Mouse (Mus musculus): ENCODE results near the gene Zfp655.
"Not testable (repeated sequence)": the region's sequence is repeated elsewhere in the genome, so short reads cannot be mapped to it uniquely, and the experiment has no call there.

Zfp655 gene

DNA sequence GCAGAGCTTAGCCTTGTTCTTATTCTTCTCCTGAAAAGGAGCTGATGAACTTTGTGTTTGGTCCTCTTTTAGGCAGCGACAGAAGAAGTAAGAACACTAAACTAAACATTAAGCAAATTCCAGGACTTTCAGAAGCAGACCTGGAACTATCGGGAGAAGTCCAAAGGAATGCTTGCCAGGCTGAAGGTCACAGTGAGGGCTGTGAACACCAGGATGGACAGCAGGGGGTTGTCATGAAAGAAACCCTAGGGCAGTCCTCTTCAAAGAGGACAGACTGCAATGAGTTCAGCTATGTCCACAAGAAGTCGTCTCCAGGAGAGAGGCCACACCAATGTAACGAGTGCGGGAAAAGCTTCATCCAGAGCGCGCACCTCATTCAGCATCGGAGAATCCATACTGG lies 11.5 kb upstream of the Zfp655 start:
- DNase-seq (ENCODE audit: low read depth, low spot score): no peak

DNA sequence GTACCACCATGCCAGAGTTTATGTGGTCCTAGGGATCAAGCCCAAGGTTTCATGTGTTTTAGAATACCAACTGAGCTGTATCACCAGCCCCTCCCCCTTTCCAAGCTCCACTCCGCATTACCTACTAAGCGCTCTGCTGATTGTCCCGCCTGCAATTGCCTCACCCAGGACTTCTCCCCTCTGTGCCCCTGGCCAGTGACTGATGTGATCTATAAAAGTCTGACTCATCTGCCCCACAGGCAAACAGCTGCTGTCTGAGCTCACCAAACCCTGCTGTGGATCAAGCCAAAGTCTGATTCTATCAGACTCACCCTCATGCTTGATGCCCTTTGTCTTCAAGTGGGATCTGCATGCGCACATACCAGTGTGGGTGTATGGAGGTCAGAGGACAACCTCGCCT lies 8.7 kb upstream of the Zfp655 start:
- no peak for DNase-seq (ENCODE audit: low read depth, low spot score)

DNA sequence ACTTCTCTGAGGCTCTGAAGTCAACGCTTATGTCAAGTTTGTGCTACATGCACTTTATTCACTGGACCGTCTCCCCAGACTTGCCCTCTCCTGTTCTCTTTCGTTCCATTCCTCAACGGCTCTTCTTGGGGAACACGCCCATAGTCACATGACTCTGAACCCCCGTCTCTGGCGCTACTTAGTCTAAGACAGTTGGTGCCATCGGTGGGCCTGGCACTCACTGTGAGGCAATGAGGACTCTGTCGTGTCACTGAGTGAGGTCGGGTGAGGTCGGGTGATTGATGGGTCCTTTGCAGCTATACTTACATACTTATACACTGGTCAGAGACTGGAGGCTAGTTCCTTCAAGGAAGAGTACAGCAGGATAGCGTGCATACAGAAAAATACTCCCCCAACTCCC lies 8.1 kb upstream of the Zfp655 start:
- no peak for DNase-seq (ENCODE audit: low read depth, low spot score)

DNA sequence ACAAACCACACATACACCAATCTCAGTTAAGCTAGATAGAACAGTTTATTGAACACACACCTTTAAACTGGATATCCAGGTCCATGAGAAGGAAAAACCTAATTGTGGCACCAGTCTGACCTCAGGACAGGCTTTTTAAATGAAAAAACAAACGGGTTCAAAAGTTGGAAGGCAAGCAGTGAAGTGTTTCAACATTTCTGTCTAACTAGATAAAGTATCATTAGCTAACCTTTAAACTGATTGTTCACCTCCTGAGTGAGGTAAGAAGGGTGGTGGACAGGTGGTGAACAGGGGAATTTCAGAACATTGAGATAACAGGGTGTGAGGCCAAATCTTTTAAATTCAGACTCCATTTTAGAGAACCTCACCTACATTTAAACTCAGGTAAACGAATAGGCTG lies 5.1 kb upstream of the Zfp655 start:
- no peak for DNase-seq (ENCODE audit: low read depth, low spot score)

DNA sequence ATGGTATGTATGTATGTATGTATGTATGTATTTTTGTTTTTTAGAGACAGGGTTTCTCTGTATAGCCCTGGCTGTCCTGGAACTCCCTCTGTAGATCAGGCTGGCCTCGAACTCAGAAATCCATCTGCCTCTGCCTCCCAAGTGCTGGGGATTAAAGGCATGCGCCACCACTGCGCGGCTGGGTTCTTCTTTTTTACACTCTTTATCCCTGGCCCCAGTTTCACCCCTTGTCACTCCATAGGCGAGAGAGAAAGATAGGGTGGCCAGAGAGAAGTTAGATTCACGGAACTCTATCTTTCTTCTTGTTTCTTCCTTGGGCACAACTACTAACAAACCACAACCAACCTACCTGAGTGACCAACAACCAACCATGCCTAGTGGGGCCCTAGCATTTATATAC lies 2.2 kb upstream of the Zfp655 start:
- not testable (repeated sequence) for DNase-seq (ENCODE audit: low read depth, low spot score)

DNA sequence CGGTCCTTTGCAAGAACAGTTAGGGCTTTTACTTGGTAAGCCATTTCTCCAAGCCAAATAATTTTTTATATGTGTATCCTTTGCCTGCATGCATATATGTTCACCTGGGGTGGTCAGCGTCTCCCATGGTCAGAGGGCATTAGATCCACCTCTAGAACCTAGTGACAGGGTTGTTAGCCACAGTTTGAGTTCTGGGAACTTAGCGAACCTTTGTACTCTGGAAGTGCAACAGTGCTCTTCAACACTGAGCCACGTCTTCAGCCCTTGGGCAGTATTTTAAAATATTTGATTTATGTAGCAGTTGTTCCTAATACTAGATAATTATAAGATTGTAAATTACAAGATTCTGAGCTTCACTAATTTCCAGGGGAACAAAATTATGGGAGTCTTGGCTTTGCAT lies 874 bp upstream of the Zfp655 start:
- no peak for DNase-seq (ENCODE audit: low read depth, low spot score)

DNA sequence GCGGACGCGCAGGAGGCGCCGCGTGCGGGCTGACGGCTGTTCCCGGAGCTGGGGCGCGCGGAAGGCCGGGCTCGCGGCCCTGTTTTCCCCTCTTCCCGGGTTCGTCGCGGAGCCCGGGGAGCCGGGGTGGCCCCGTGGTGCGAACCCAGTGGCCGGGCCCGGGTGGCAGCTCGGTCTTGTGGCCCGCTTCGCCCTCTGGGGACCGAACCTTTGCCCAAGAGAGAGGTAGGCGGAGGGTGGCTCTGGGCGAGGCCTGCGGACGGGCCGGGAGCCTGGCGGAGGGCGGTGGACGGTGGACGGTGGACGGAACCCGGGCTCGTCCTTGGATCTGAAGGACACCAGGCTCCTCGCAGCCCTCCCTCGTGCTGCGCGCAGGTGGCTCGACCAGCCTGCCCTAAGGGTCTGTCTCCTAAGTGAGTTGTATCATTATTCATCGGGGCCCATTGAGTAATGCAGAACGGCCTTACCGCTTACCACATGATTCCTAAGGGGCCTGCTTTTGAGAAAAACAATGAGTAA lies 437 bp downstream of the Zfp655 start:
- peak; percentile 26 for DNase-seq (ENCODE audit: low read depth, low spot score)

DNA sequence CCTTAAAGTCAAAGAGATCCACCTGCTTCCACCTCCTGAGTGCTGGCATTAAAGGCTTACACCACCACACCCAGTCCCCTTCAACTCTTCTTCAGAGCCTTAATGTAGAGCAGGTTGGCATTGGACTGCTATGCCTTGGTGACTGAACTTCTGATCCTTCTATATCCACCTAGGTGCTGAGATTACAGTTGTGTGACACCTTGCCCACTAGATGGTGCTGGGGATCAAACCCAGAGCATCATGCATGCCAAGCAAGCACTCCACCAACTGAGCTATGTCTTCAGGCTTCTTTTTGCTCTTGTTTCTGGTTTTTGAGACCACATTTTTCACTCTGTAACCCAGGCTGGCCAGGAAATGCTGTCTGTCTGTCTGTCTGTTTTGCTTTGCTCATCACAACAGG lies 3.1 kb downstream of the Zfp655 start:
- peak; percentile 18 for DNase-seq (ENCODE audit: low read depth, low spot score)

DNA sequence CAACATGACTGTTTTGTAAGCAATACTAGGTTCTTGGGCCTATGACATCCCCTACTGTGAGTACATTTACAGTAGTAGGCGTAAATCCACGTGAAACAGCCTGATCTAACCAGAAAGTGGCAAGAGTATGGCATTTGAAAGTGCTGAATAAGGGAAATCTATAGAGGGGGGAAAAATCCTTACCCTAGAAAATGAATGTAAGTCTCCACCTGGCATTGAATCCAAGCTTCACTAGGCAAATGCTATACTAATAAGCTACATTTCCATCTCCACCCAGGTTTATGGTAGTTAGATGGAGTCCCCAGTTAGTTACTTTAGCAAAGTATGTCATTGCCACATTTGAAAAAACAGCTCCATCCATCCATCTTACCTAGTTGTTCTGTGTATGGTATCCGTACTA lies 18.0 kb downstream of the Zfp655 start:
- DNase-seq (ENCODE audit: low read depth, low spot score): no peak

DNA sequence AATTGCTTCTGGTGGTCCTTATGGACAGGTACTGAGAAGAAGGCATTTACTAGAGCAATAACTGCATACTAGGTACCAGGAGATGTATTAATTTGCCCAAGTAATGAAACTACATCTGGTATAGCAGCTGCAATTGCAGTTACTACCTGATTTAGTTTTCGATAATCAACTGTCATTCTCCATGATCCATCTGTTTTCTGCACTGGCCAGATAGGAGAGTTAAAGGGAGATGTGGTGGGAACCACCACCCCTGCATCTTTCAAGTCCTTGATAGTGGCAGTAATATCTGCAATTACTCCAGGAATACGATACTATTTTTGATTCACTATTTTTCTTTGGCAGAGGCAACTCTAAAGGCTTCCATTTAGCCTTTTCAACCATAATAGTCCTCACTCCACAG lies 42.1 kb downstream of the Zfp655 start:
- DNase-seq (ENCODE audit: low read depth, low spot score): not testable (repeated sequence)

DNA sequence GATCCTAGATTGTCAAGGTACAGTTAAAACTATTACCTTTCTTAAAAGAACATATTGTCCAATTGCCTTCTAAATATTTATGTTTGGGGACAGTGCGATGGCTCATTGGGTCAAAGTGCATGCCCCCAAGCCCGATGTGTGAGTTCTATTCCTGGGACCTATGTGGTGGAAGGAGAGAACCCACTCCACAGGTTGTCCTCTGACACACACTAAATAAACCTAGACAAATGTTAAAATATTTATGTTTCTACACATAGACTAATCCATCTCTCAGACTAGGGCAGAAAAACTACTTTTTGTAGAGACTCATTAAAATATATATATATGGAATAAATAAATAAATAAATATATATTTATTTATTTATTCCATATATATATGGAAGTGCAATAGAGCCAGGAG lies 48.4 kb downstream of the Zfp655 start:
- DNase-seq (ENCODE audit: low read depth, low spot score): peak; percentile 2

DNA sequence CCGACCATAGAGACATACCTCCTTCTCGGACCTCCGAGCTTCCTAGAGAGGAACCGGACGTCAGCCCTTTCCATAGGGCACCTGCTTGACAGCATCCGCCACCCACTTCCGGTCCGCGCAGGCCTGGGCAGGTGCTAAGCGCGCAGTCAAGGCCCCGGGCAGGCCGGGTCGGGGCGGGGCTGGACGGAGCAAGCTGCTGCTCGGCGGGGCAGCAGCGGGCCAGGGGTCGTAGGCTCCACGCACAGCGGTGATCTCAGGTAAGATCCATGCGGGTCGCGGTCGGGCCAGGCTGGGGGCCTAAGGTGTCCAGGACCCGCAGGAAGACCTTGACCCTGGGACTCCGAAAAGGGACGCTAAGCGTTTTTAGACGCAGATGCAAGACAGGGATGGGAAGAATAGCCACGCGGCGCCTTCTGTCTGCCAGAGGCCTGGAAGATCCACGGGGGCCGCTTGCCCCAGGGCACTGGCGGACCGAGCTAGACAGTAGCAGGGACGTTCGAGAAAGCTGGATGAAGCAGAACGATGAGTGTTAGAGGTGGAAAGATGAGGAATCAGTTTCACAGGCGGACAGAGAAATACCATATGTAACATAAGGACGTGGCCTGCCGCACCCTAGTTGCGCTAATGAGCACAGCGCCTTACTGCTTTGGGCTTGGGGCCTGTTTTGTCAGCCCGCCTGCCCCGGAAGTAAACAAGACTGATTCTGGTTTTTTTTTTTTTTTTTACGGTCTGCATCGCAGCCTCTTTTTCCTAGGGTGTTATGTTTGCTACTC lies 49.0 kb downstream of the Zfp655 start, which contains the start of gene Zscan25:
TSS of gene Zscan25 (plus strand) at position 130 of the 773 bp plus-strand sequence.
- DNase-seq (ENCODE audit: low read depth, low spot score): peak; percentile 95

DNA sequence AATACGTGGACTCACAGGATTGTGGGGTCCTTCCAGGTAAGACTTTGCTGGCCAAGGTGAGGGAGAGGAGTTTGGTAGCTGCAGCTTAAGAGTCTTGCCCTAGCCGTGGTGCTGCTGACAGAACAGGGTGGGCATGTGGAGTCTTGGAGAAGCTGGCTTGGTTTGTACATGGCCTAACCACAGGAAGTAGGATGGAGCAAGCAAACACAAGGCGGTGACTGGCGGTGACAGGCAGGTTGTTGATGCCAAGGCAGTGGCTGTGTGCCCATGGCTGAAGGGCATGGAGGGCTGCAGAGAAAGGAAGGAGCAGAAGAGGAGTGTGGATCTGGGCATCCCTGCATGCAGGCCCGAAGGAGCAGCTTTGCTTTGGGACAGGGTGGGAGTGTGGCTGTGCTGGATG lies 56.9 kb downstream of the Zfp655 start:
- no peak for DNase-seq (ENCODE audit: low read depth, low spot score)

DNA sequence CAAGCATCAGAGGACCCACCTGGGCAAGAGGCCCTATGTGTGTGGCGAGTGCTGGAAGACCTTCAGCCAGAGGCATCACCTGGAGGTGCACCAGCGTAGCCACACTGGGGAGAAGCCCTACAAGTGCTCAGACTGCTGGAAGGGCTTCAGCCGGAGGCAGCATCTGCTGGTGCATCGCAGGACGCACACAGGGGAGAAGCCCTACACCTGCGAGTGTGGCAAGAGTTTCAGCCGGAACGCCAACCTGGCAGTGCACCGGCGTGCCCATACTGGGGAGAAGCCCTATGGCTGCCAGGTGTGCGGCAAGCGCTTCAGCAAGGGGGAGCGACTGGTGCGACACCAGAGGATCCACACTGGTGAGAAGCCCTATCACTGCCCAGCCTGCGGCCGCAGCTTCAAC lies 59.2 kb downstream of the Zfp655 start:
- DNase-seq (ENCODE audit: low read depth, low spot score): no peak

DNA sequence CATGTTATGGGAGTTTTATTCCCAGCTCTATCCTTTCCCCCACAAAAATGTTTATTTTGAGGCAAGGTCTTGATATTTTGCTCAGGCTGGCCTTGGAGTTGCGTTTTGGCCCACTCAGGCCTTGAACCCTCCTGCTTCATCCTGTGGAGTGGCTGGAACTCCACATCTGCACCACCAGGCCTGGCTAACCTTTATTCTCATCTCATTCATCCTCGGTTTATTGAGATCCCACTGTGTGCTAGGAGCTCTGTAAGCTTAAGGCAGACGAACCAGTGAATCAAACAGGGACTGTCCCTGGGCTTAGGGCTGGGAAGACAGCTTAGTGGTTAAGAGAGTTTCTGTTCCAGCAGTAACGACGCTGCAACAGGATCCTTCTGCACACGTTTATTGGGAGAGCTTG lies 60.9 kb downstream of the Zfp655 start:
- no peak for DNase-seq (ENCODE audit: low read depth, low spot score)

Data from mesoderm, embryonic 11.5 days (tissue).